Mouse (Mus musculus) hindbrain, embryonic 14.5 days (tissue): ENCODE measurements around the gene Ace3. TPM values are rescaled to one million over a fixed set of nuclear protein-coding genes. Genes with fewer than 3 reads are reported as not detected.

Experiments used
- ATAC-seq: fragments of 200-750 bp; cut with Nextera tagmentation; 2 replicates; pipeline ENCODE4 v1.8.0; 2017; ENCODE audit warnings: moderate number of reproducible peaks, mild to moderate bottlenecking, moderate TSS enrichment, moderate library complexity; ENCODE audit not compliant: low FRiP score
- DNase-seq: peaks from one replicate; pipeline ENCODE4 v3.0.0-alpha.2; 2015; ENCODE audit warnings: low spot score
- H3K27ac ChIP-seq: fragments of 300-500 bp; sonication (generic); 2 replicates; pipeline ENCODE4 v1.5.1; 2014; ENCODE audit warnings: mild to moderate bottlenecking, moderate library complexity
- H3K27me3 ChIP-seq: fragments of 300-500 bp; sonication (generic); 2 replicates; pipeline ENCODE4 v1.6.1; 2014; ENCODE audit warnings: mild to moderate bottlenecking, low read length, mixed read lengths; ENCODE audit not compliant: control insufficient read depth, insufficient read depth
- H3K36me3 ChIP-seq: fragments of 300-500 bp; sonication (generic); replicated peaks from 2 replicates; pipeline ENCODE4 v1.6.1; 2014; ENCODE audit not compliant: control insufficient read depth, insufficient read depth
- H3K4me1 ChIP-seq: fragments of 300-500 bp; sonication (generic); replicated peaks from 2 replicates; pipeline ENCODE4 v1.6.1; 2014; ENCODE audit warnings: antibody characterized with exemption, low read length, mixed read lengths; ENCODE audit not compliant: control insufficient read depth, insufficient read depth
- H3K4me2 ChIP-seq: fragments of 300-500 bp; sonication (generic); replicated peaks from 2 replicates; pipeline ENCODE4 v1.6.1; 2014; ENCODE audit warnings: mild to moderate bottlenecking, moderate library complexity
- H3K4me3 ChIP-seq: fragments of 300-500 bp; sonication (generic); replicated peaks from 2 replicates; pipeline ENCODE4 v1.5.1; 2014; ENCODE audit warnings: mild to moderate bottlenecking, low read length
- H3K9ac ChIP-seq: fragments of 300-500 bp; sonication (generic); 2 replicates; pipeline ENCODE4 v1.6.1; 2014
- H3K9me3 ChIP-seq: fragments of 300-500 bp; sonication (generic); 2 replicates; pipeline ENCODE4 v1.6.1; 2016; ENCODE audit warnings: low read length; ENCODE audit not compliant: control insufficient read depth
- WGBS: fragments of 180-500 bp; shearing (Covaris S2); extraction: QIAGEN DNeasy Blood & Tissue Kit; methylation state at CpG from one replicate; pipeline ENCODE4 v1.1.7; 2014; 5-methylcytosine and 5-hydroxymethylcytosine counted together
- polyA plus RNA-seq: library from polyadenylated mRNA; unstranded; fragments of >200 nt; fragmentation: Nextera tagmentation; extraction: Ambion mirVana; gene quantifications from 2 replicates; pipeline ENCODE4 v1.2.1, GENCODE M21; 2014

The Ace3 gene
- polyA plus RNA-seq, 1 experiment from 2014 or later = not detected

GRCm38 (mm10) chr11:106045780-106046179 is 51.3 kb downstream of the Ace3 start:
- Histone ChIP-seq H3K36me3 (peaks cover 44% of the 10 kb centered on the region), H3K4me1 (no peaks in the 10 kb centered on the region), H3K27ac (no peak overlapping the region), H3K27me3 (no peaks in the 10 kb centered on the region), H3K4me2 (no peak overlapping the region), H3K9ac (no peak overlapping the region), H3K9me3 (no peaks in the 10 kb centered on the region), H3K4me3 (no peak overlapping the region)
- WGBS = 98% methylated on average over 3 of the region's 3 CpGs
- ATAC-seq (no peak), DNase-seq (no peak)

- ATAC-seq (no peak), DNase-seq (no peak)
- Histone ChIP-seq H3K27me3 (no peaks in the 10 kb centered on the region), H3K4me3 (no peak overlapping the region), H3K4me2 (no peak overlapping the region), H3K9ac (no peak overlapping the region), H3K27ac (no peak overlapping the region), H3K36me3 (peaks cover 52% of the 10 kb centered on the region), H3K4me1 (no peaks in the 10 kb centered on the region), H3K9me3 (no peaks in the 10 kb centered on the region)
- WGBS = 93% methylated on average over 9 of the region's 9 CpGs
Measured at GRCm38 (mm10) chr11:106046584-106046983, 52.1 kb downstream of the Ace3 start.

GRCm38 (mm10) chr11:106053921-106054320 is 59.4 kb downstream of the Ace3 start:
- H3K27me3 ChIP-seq = no peaks in the 10 kb centered on the region
- ATAC-seq = no peak
- 99% methylated on average over 2 of the region's 2 CpGs for WGBS

GRCm38 (mm10) chr11:106054600-106054999 is 60.1 kb downstream of the Ace3 start:
- Histone ChIP-seq H3K9ac (no peak overlapping the region), H3K27me3 (no peaks in the 10 kb centered on the region), H3K9me3 (no peaks in the 10 kb centered on the region), H3K4me3 (no peak overlapping the region), H3K4me2 (no peak overlapping the region), H3K27ac (no peak overlapping the region), H3K36me3 (peaks cover 99% of the 10 kb centered on the region), H3K4me1 (no peaks in the 10 kb centered on the region)
- no peak for DNase-seq
- 98% methylated on average over 8 of the region's 8 CpGs for WGBS
- no peak for ATAC-seq

More at GRCm38 (mm10) chr11:106053921-106054320, 59.4 kb downstream of the Ace3 start:
- Histone ChIP-seq H3K36me3 (peaks cover 99% of the 10 kb centered on the region), H3K9me3 (no peaks in the 10 kb centered on the region), H3K4me1 (no peaks in the 10 kb centered on the region), H3K4me2 (no peak overlapping the region), H3K9ac (no peak overlapping the region), H3K4me3 (no peak overlapping the region), H3K27ac (no peak overlapping the region)
- DNase-seq = no peak

Other genes with a start within 250 kb of the Ace3 start
- 48.9 and 55.1 TPM in 2 replicates for gene Cyb561, start 41.3 kb upstream of the Ace3 start, polyA plus RNA-seq
- gene Ace, start 26.7 kb upstream of the Ace3 start, polyA plus RNA-seq = 6.0 and 6.8 TPM in 2 replicates
- gene Kcnh6, start 13.4 kb downstream of the Ace3 start, polyA plus RNA-seq = 2.3 and 2.5 TPM in 2 replicates
- gene Dcaf7, start 42.2 kb downstream of the Ace3 start, polyA plus RNA-seq = 156 and 176 TPM in 2 replicates
- gene Taco1, start 71.4 kb downstream of the Ace3 start, polyA plus RNA-seq = 5.0 and 5.9 TPM in 2 replicates
- 16.5 and 18.7 TPM in 2 replicates for gene Map3k3, start 89.9 kb downstream of the Ace3 start, polyA plus RNA-seq
- not detected in 2 replicates for gene Gm10840, start 166.2 kb downstream of the Ace3 start, polyA plus RNA-seq
- 140 and 158 TPM in 2 replicates for gene Limd2, start 166.2 kb downstream of the Ace3 start, polyA plus RNA-seq
- gene Strada, start 207.5 kb downstream of the Ace3 start, polyA plus RNA-seq = 27.4 and 30.1 TPM in 2 replicates
- gene Ccdc47, start 221.7 kb downstream of the Ace3 start, polyA plus RNA-seq = 76.6 and 94.5 TPM in 2 replicates
- gene Ddx42, start 222.3 kb downstream of the Ace3 start, polyA plus RNA-seq = 78.0 and 82.2 TPM in 2 replicates